Mouse (Mus musculus) colon, adult 2 months (tissue): ENCODE data around the gene Maml3. TPM values are rescaled to one million over a fixed set of nuclear protein-coding genes. Genes with fewer than 3 reads are reported as not detected.

Experiments used
- polyA plus RNA-seq: library from polyadenylated mRNA; depleted of rRNA; stranded (reverse); fragments of >200 nt; gene quantifications from 2 replicates; pipeline ENCODE4 v1.2.3, GENCODE M21; 2012; rRNA removed

The Maml3 gene
- 6.6 and 6.9 TPM in 2 replicates for polyA plus RNA-seq

DNA sequence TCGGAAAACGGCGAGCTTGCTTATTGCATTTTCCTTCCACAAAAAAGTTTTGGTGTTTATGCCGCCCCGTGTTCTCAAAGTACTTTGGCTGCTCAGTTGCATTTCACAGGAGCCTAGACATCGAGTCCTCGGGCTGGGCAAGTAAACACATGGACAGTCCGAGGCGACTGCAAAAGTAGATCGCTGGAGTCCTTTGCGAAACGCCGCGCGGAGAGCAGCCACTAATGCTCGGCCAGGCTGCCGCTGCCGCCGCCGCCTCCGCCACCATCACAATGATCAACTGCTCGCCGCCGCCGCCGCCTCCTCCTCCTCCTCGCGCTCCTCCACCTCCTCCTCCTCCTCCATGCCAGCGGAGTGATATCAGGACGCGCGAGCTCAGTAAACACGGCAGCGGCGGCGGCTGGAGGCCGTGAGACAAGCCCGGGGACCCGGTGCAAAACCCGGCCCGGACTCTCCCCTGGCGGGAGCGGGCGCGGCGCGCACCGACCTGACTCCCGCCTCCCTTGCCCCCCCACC lies at the start of gene Maml3:
Gene Maml3, minus strand, starts transcription at position 441 of the 516 bp plus-strand sequence.

GRCm38 (mm10) chr3:51660060-51660459 lies 444.8 kb downstream of the Maml3 start, which contains the start of gene Mgst2:
Mgst2 (plus strand) TSS chr3:51660360.

Other genes starting within 250 kb of the Maml3 start
- gene Foxo1, start 163.3 kb upstream of the Maml3 start, polyA plus RNA-seq: 11.3 and 12.2 TPM in 2 replicates